Mouse (Mus musculus) splenic B cell, adult 2 months (primary cell): ENCODE data around the gene Lrrc29.
"Not testable (repeated sequence)": the region's sequence is repeated elsewhere in the genome, so short reads cannot be mapped to it uniquely, and the experiment has no call there.

Experiments used
- DNase-seq: peaks from one replicate; pipeline ENCODE4 v3.0.0-alpha.2; 2011; ENCODE audit warnings: low read depth, low spot score
- H3K27me3 ChIP-seq: 2 replicates; pipeline ENCODE4 v1.6.1; 2012; ENCODE audit warnings: mild to moderate bottlenecking, low read length, moderate library complexity, mixed read lengths; ENCODE audit not compliant: control insufficient read depth, poor library complexity, insufficient read depth, severe bottlenecking
- H3K36me3 ChIP-seq: 2 replicates; pipeline ENCODE4 v1.6.1; 2012; ENCODE audit warnings: mild to moderate bottlenecking, low read length, moderate library complexity, mixed read lengths; ENCODE audit not compliant: control insufficient read depth, poor library complexity, insufficient read depth, severe bottlenecking

The Lrrc29 gene

GRCm38 (mm10) chr8:105294776-105295175 is 31.3 kb downstream of the Lrrc29 start:
- Histone ChIP-seq H3K27me3 (no peaks in the 10 kb centered on the region), H3K36me3 (no peaks in the 10 kb centered on the region)
- DNase-seq = no peak

GRCm38 (mm10) chr8:105293405-105293804 is 32.7 kb downstream of the Lrrc29 start:
- DNase-seq = no peak
- Histone ChIP-seq H3K36me3 (no peaks in the 10 kb centered on the region), H3K27me3 (no peaks in the 10 kb centered on the region)

GRCm38 (mm10) chr8:105292471-105292870 is 33.6 kb downstream of the Lrrc29 start:
- H3K36me3 ChIP-seq = no peaks in the 10 kb centered on the region
- no peaks in the 10 kb centered on the region for H3K27me3 ChIP-seq
- DNase-seq = no peak

GRCm38 (mm10) chr8:105291802-105292201 is 34.3 kb downstream of the Lrrc29 start:
- peak; percentile 48 for DNase-seq
- H3K27me3 ChIP-seq, H3K36me3 ChIP-seq: not testable (repeated sequence)

- not testable (repeated sequence) for DNase-seq, H3K27me3 ChIP-seq, H3K36me3 ChIP-seq
Observed at GRCm38 (mm10) chr8:105291364-105291763, 34.7 kb downstream of the Lrrc29 start.

GRCm38 (mm10) chr8:105290554-105291314 is 35.3 kb downstream of the Lrrc29 start:
- peak; percentile 94 for DNase-seq
- Histone ChIP-seq H3K36me3 (no peaks in the 10 kb centered on the region), H3K27me3 (no peaks in the 10 kb centered on the region)

- peak; percentile 59 for DNase-seq
- Histone ChIP-seq H3K36me3 (no peaks in the 10 kb centered on the region), H3K27me3 (no peaks in the 10 kb centered on the region)
Observed at GRCm38 (mm10) chr8:105289805-105290460, 36.1 kb downstream of the Lrrc29 start, which contains the start of gene 4931428F04Rik. Gene 4931428F04Rik (minus strand): TSS chr8:105289864.

GRCm38 (mm10) chr8:105288958-105289732 is 36.9 kb downstream of the Lrrc29 start:
- peak; percentile 98 for DNase-seq
- Histone ChIP-seq H3K27me3 (no peaks in the 10 kb centered on the region), H3K36me3 (no peaks in the 10 kb centered on the region)

- DNase-seq = no peak
- Histone ChIP-seq H3K36me3 (no peaks in the 10 kb centered on the region), H3K27me3 (no peaks in the 10 kb centered on the region)
Observed at GRCm38 (mm10) chr8:105288231-105288630, 37.8 kb downstream of the Lrrc29 start.

- H3K36me3 ChIP-seq = no peaks in the 10 kb centered on the region
- no peak for DNase-seq
- no peaks in the 10 kb centered on the region for H3K27me3 ChIP-seq
Observed at GRCm38 (mm10) chr8:105286907-105287306, 39.2 kb downstream of the Lrrc29 start.

- no peaks in the 10 kb centered on the region for H3K27me3 ChIP-seq
- no peak for DNase-seq
- no peaks in the 10 kb centered on the region for H3K36me3 ChIP-seq
Observed at GRCm38 (mm10) chr8:105285514-105285913, 40.6 kb downstream of the Lrrc29 start.

- DNase-seq = peak; percentile 71
- no peaks in the 10 kb centered on the region for H3K36me3 ChIP-seq
- no peaks in the 10 kb centered on the region for H3K27me3 ChIP-seq
Observed at GRCm38 (mm10) chr8:105283074-105283473, 43.0 kb downstream of the Lrrc29 start.

- Histone ChIP-seq H3K36me3 (no peaks in the 10 kb centered on the region), H3K27me3 (no peaks in the 10 kb centered on the region)
- DNase-seq = no peak
Observed at GRCm38 (mm10) chr8:105282239-105282638, 43.8 kb downstream of the Lrrc29 start.

- Histone ChIP-seq H3K36me3 (no peaks in the 10 kb centered on the region), H3K27me3 (no peaks in the 10 kb centered on the region)
- no peak for DNase-seq
Observed at GRCm38 (mm10) chr8:105281821-105282220, 44.3 kb downstream of the Lrrc29 start.

GRCm38 (mm10) chr8:105280567-105280966 is 45.5 kb downstream of the Lrrc29 start:
- no peak for DNase-seq
- no peaks in the 10 kb centered on the region for H3K36me3 ChIP-seq
- no peaks in the 10 kb centered on the region for H3K27me3 ChIP-seq
